Mouse (Mus musculus) cerebellum, postnatal 10 days (tissue): ENCODE results near the gene Usp1.
"Not testable (repeated sequence)": the region's sequence is repeated elsewhere in the genome, so short reads cannot be mapped to it uniquely, and the experiment has no call there.

Experiments
- DNase-seq, 2 experiments: peaks; one replicate each; pipeline ENCODE4 v3.0.0; 2021; ENCODE audit warnings: mixed read lengths in 2 of 2

The Usp1 gene

GRCm38 (mm10) chr4:98923568-98924070, at the start of gene Usp1:
Usp1 (plus strand) TSS chr4:98923810.
- peak; percentile 89 to 91 for DNase-seq

- DNase-seq: no peak
Measured at GRCm38 (mm10) chr4:98882706-98883105, 40.9 kb upstream of the Usp1 start.

- no peak for DNase-seq
Measured at GRCm38 (mm10) chr4:98886377-98886776, 37.2 kb upstream of the Usp1 start.

GRCm38 (mm10) chr4:98887148-98887547, 36.5 kb upstream of the Usp1 start:
- DNase-seq: peak; percentile 78 to 84

- no peak for DNase-seq
Measured at GRCm38 (mm10) chr4:98910246-98910645, 13.4 kb upstream of the Usp1 start.

GRCm38 (mm10) chr4:98917724-98918123, 5.9 kb upstream of the Usp1 start:
- DNase-seq: no peak

GRCm38 (mm10) chr4:98918204-98918603, 5.4 kb upstream of the Usp1 start:
- no peak for DNase-seq

- DNase-seq: no peak
Measured at GRCm38 (mm10) chr4:98920896-98921295, 2.7 kb upstream of the Usp1 start.

- peak; percentile 20 to 43 for DNase-seq
Measured at GRCm38 (mm10) chr4:98922061-98922642, 1.5 kb upstream of the Usp1 start.

GRCm38 (mm10) chr4:98922643-98923567, 705 bp upstream of the Usp1 start:
- peak; percentile 97 to 99 for DNase-seq

GRCm38 (mm10) chr4:98924071-98924905, 678 bp downstream of the Usp1 start:
- DNase-seq: peak; percentile 23 to 40

- no peak for DNase-seq
Measured at GRCm38 (mm10) chr4:98924906-98925178, 1.2 kb downstream of the Usp1 start.

- DNase-seq: no peak
Measured at GRCm38 (mm10) chr4:98925250-98925781, 1.7 kb downstream of the Usp1 start.

- DNase-seq: no peak
Measured at GRCm38 (mm10) chr4:98936036-98936435, 12.4 kb downstream of the Usp1 start.

GRCm38 (mm10) chr4:98938210-98938609, 14.6 kb downstream of the Usp1 start:
- DNase-seq: not testable (repeated sequence)

GRCm38 (mm10) chr4:98950563-98950962, 27.0 kb downstream of the Usp1 start:
- DNase-seq: no peak

- DNase-seq: peak; percentile 50 to 55
Measured at GRCm38 (mm10) chr4:98955986-98956385, 32.4 kb downstream of the Usp1 start.

- DNase-seq: no peak
Measured at GRCm38 (mm10) chr4:98960243-98960642, 36.6 kb downstream of the Usp1 start.

- no peak for DNase-seq
Measured at GRCm38 (mm10) chr4:98969946-98970345, 46.3 kb downstream of the Usp1 start.

- DNase-seq: no peak
Measured at GRCm38 (mm10) chr4:98975741-98976140, 52.1 kb downstream of the Usp1 start.

- not testable (repeated sequence) for DNase-seq
Measured at GRCm38 (mm10) chr4:98978288-98978687, 54.7 kb downstream of the Usp1 start.

- no peak for DNase-seq
Measured at GRCm38 (mm10) chr4:98978693-98979092, 55.1 kb downstream of the Usp1 start.

- not testable (repeated sequence) for DNase-seq
Measured at GRCm38 (mm10) chr4:98979976-98980375, 56.4 kb downstream of the Usp1 start.
